9 mouse cellular contexts compared by ENCODE assay signal in the genomic region with DNA sequence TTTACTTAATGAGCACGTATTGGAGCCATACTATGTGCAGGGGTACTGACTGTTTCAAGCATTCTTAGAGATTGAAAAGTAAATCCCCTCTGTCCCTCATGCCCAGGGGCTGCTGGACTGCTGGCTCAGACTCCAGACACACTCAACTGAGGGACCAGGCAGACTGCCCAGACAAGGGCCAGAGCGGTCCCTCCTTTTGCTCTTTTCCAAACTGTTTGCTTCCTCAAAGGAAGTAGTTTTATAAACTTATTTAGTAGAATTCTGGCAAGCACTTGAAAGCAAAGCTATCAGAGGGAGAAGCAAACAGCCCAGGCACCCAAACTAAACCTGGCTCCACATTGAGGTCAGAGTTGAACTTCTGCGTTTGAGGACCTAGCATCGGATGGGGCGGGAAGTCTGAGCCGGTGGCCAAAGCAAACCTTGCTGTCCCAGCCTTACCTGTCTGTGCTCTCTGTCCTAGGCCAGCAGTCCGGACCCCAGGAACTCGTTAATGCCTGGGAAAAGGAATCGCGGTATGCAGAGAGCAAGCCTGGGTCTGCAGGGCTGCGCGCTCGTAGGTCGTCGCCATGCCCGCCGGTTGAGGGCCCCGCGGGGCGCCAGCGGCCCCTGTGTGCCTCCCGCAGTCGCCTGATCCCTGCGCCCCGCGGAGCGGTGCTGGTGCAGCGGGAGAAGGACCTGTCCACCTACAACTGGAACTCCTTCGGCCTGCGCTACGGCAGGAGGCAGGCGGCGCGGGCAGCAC. TPM values are rescaled to one million over a fixed set of nuclear protein-coding genes. Genes with fewer than 3 reads are reported as not detected.
DNase-seq lines count a peak whose midpoint lies in the region; ATAC-seq lines count a peak whose summit lies in the region.
"Had no signal": no experiment of that assay in that cellular context is flagged by ENCODE, and none has a peak within 500 bp of the region (broad histone marks: within the 10 kb centered on the region; RNA-seq: fewer than 3 reads in every experiment).

No protein-coding gene starts in this region.

- WGBS in hindbrain, embryonic 13.5 days: 8% methylated on average over 34 of the region's 34 CpGs
- WGBS in lung, embryonic 15.5 days: 4% methylated on average over 34 of the region's 34 CpGs
- 8% methylated on average over 34 of the region's 34 CpGs for WGBS in stomach, embryonic 16.5 days

- no peaks in the 10 kb centered on the region for H3K9me3 ChIP-seq in hindbrain, embryonic 13.5 days
- H3K9me3 ChIP-seq in lung, embryonic 15.5 days: no peaks in the 10 kb centered on the region
- H3K9me3 ChIP-seq in stomach, embryonic 16.5 days (replicated peaks; ENCODE audit: control insufficient read depth, low read length): no peaks in the 10 kb centered on the region

- no peak for ATAC-seq in hindbrain, embryonic 13.5 days (ENCODE audit: low FRiP score)
- peak; percentile 81; the same call in 1 of the 2 replicates for ATAC-seq in lung, embryonic 15.5 days (ENCODE audit: borderline replicate concordance, extremely low read depth, low FRiP score, low TSS enrichment)
- no peak for ATAC-seq in stomach, embryonic 16.5 days (ENCODE audit: insufficient read depth, low FRiP score)

- peak overlapping the region; percentile 30 for H3K4me3 ChIP-seq in hindbrain, embryonic 13.5 days
- H3K4me3 ChIP-seq in lung, embryonic 15.5 days: peak overlapping the region; percentile 22
- H3K4me3 ChIP-seq in stomach, embryonic 16.5 days (replicated peaks; ENCODE audit: low read length): peak overlapping the region; percentile 29

- peaks cover 26% of the 10 kb centered on the region for H3K27me3 ChIP-seq in hindbrain, embryonic 13.5 days
- peaks cover 7% of the 10 kb centered on the region; the same call in 1 of the 2 replicates for H3K27me3 ChIP-seq in lung, embryonic 15.5 days
- H3K27me3 ChIP-seq in stomach, embryonic 16.5 days (ENCODE audit: control insufficient read depth, insufficient read depth, low read length): peaks cover 15% of the 10 kb centered on the region

- peak overlapping the region; percentile 58 for H3K4me2 ChIP-seq in hindbrain, embryonic 13.5 days
- H3K4me2 ChIP-seq in lung, embryonic 15.5 days: peak overlapping the region; percentile 73
- peak overlapping the region; percentile 62 for H3K4me2 ChIP-seq in stomach, embryonic 16.5 days (ENCODE audit: low read depth, low read length)

- no peaks in the 10 kb centered on the region for H3K36me3 ChIP-seq in hindbrain, embryonic 13.5 days
- no peaks in the 10 kb centered on the region for H3K36me3 ChIP-seq in lung, embryonic 15.5 days
- H3K36me3 ChIP-seq in stomach, embryonic 16.5 days (ENCODE audit: control insufficient read depth, insufficient read depth, low read length): no peaks in the 10 kb centered on the region

- peak overlapping the region; percentile 66 for H3K9ac ChIP-seq in hindbrain, embryonic 13.5 days
- H3K9ac ChIP-seq in lung, embryonic 15.5 days: no peak overlapping the region; the same call in 1 of the 2 replicates
- peak overlapping the region; percentile 58 for H3K9ac ChIP-seq in stomach, embryonic 16.5 days (ENCODE audit: low read length)

- no peak overlapping the region for H3K27ac ChIP-seq in hindbrain, embryonic 13.5 days
- H3K27ac ChIP-seq in lung, embryonic 15.5 days: peak overlapping the region; percentile 71
- no peak overlapping the region for H3K27ac ChIP-seq in stomach, embryonic 16.5 days (ENCODE audit: low read length)

- H3K4me1 ChIP-seq in hindbrain, embryonic 13.5 days (replicated peaks): peaks cover 31% of the 10 kb centered on the region
- peaks cover 30% of the 10 kb centered on the region for H3K4me1 ChIP-seq in lung, embryonic 15.5 days
- peaks cover 10% of the 10 kb centered on the region for H3K4me1 ChIP-seq in stomach, embryonic 16.5 days (ENCODE audit: control insufficient read depth, insufficient read depth, low read length)

- DNase-seq in right cerebral cortex, postnatal 4 days: peak; percentile 41
- no peak for DNase-seq in right cerebral cortex, postnatal 36 days (ENCODE audit: low spot score in 2 of 2)
- DNase-seq in adrenal gland, postnatal 4 days (ENCODE audit: low spot score in 2 of 2): no peak
- DNase-seq in gastrocnemius, postnatal 10 days: no peak
- DNase-seq in adrenal gland, adult (ENCODE audit: inconsistent age in 2 of 2, low spot score in 1 of 2): no peak

RNA-seq across cellular contexts. Expression of a gene that starts 7.4 kb away (rescaled TPM):
- 0.38 TPM in 1 of 2 replicates, not detected in the other for polyA plus RNA-seq in hindbrain, embryonic 13.5 days (2015; fragmentation: Nextera tagmentation; extraction: Ambion mirVana)
- 7.7 and 8.3 TPM in 2 replicates for polyA plus RNA-seq in lung, embryonic 15.5 days (2015; fragmentation: Nextera tagmentation; extraction: Ambion mirVana)
- not detected in 2 replicates for polyA plus RNA-seq in stomach, embryonic 16.5 days (2015; fragmentation: Nextera tagmentation; extraction: Ambion mirVana)
- total RNA-seq in adrenal gland, postnatal 4 days (2021): not detected
- not detected for total RNA-seq in gastrocnemius, postnatal 10 days (2021)
- polyA plus RNA-seq: large intestine, adult 2 months had no signal

RNA-seq across cellular contexts. Expression of a gene that starts 19.5 kb away (rescaled TPM):
- polyA plus RNA-seq in hindbrain, embryonic 13.5 days (2015; fragmentation: Nextera tagmentation; extraction: Ambion mirVana): 0.10 TPM in 1 of 2 replicates, not detected in the other
- 0.16 TPM in 1 of 2 replicates, not detected in the other for polyA plus RNA-seq in lung, embryonic 15.5 days (2015; fragmentation: Nextera tagmentation; extraction: Ambion mirVana)
- polyA plus RNA-seq in stomach, embryonic 16.5 days (2015; fragmentation: Nextera tagmentation; extraction: Ambion mirVana): 8.2 and 8.7 TPM in 2 replicates
- 1 to 10 TPM in 1 of 2 experiments, under 1 TPM in 1; 0.76 to 2.0 TPM for total RNA-seq in adrenal gland, postnatal 4 days (2021)
- total RNA-seq in gastrocnemius, postnatal 10 days (2021): not detected

RNA-seq across cellular contexts. Expression of a gene that starts 21.2 kb away (rescaled TPM):
- 3.7 and 4.2 TPM in 2 replicates for polyA plus RNA-seq in hindbrain, embryonic 13.5 days (2015; fragmentation: Nextera tagmentation; extraction: Ambion mirVana)
- 1.5 TPM in 2 replicates for polyA plus RNA-seq in lung, embryonic 15.5 days (2015; fragmentation: Nextera tagmentation; extraction: Ambion mirVana)
- polyA plus RNA-seq in stomach, embryonic 16.5 days (2015; fragmentation: Nextera tagmentation; extraction: Ambion mirVana): 2.0 and 3.6 TPM in 2 replicates
- 10 to 100 TPM in 1 of 2 experiments, 1 to 10 TPM in 1; 2.0 to 17.3 TPM for total RNA-seq in adrenal gland, postnatal 4 days (2021)
- total RNA-seq in gastrocnemius, postnatal 10 days (2021): not detected

RNA-seq across cellular contexts. Expression of a gene that starts 34.3 kb away (rescaled TPM):
- polyA plus RNA-seq in hindbrain, embryonic 13.5 days (2015; fragmentation: Nextera tagmentation; extraction: Ambion mirVana): 9.9 and 10.3 TPM in 2 replicates
- polyA plus RNA-seq in lung, embryonic 15.5 days (2015; fragmentation: Nextera tagmentation; extraction: Ambion mirVana): 2.7 and 3.0 TPM in 2 replicates
- polyA plus RNA-seq in stomach, embryonic 16.5 days (2015; fragmentation: Nextera tagmentation; extraction: Ambion mirVana): 4.5 and 4.7 TPM in 2 replicates
- 10 to 100 TPM in 1 of 2 experiments, 1 to 10 TPM in 1; 8.1 to 12.1 TPM for total RNA-seq in adrenal gland, postnatal 4 days (2021)
- under 1 TPM; 0.19 to 0.47 TPM for total RNA-seq in gastrocnemius, postnatal 10 days (2021)
